Mouse (Mus musculus): Measurements from ENCODE around the gene Pdlim5. TPM values are rescaled to one million over a fixed set of nuclear protein-coding genes. Genes with fewer than 3 reads are reported as not detected.
A peak's percentile ranks its signal among the peaks of the same experiment; 100 is the strongest.

Pdlim5 gene
- polyA plus RNA-seq, 1 experiment from 2014 or later: 84.5 TPM

DNA sequence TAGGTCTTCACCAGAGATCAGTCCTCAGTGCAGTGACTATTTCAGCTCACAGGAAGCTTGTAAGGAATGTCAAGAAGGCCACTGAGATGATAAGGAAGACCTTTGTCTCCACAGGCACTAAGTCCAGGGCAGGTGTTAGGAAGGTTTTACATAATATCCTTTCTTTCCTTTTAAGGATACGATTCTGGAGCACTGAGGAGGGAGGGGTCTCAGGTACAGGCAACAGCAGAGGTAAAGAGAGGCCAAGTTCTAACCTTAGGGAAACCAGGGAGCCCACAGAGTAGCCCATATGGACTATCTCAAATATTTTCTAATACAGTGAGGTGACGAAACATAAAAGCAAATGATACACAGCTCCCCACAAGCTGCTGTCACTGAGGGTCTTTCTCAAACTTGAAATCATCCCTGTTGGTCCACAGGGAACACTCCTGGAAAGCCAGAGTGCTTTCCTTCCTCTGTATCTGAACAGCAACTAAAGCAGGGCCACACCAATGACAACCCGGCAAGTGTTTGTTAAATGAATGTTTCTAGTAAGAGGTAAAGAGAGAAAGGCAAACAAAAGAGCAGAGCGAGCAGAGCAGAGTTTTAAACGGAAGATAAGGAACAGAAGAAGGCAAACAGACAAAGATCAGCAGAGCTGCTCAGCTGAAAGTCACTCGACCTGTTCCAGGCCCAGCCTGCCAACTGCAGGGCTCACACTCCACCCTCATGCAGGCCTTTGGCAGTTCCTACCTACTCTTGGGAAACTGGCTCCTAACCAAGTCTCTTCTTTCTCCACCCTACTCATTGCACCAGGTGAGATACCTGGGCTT, 55.9 kb downstream of the Pdlim5 start:
- Histone ChIP-seq H3K9ac (ENCODE audit: low read depth, low read length) (no peak overlapping the region), H3K27ac (replicated peaks; ENCODE audit: low read depth, low read length) (no peak overlapping the region), H3K9me3 (ENCODE audit: control insufficient read depth, low read length) (no peaks in the 10 kb centered on the region), H3K4me3 (ENCODE audit: low read depth, low read length) (no peak overlapping the region), H3K27me3 (replicated peaks; ENCODE audit: control insufficient read depth, insufficient read depth, low read length) (no peaks in the 10 kb centered on the region), H3K4me1 (ENCODE audit: control insufficient read depth, insufficient read depth, low read length) (no peaks in the 10 kb centered on the region), H3K4me2 (ENCODE audit: low read depth, low read length) (no peak overlapping the region), H3K36me3 (ENCODE audit: control insufficient read depth, insufficient read depth, low read length) (no peaks in the 10 kb centered on the region)
- DNase-seq (ENCODE audit: low spot score) (no peak), ATAC-seq (ENCODE audit: low read depth) (peak; percentile 55; the same call in 1 of the 2 replicates)
- WGBS: 67% methylated on average over 6 of the region's 6 CpGs

DNA sequence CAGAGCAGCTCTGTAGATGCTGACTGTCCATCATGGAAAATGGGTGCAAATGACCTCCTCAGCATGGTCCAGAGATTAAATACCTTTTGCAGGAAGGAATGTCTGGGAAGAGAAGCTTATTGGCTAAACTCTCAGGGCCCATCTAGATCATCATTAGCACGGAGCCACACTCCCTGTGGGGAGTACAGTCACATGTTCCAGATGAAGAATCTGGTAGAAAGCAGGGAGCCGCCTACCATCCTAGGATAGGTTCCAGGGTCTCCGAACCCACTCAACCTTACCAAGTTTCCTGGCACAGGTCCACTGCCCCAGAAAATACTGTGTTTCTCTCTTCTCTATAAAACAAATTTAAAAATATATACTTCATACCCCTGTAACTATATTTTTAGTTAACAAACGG, 57.4 kb downstream of the Pdlim5 start:
- no peak for ATAC-seq (ENCODE audit: low read depth)

DNA sequence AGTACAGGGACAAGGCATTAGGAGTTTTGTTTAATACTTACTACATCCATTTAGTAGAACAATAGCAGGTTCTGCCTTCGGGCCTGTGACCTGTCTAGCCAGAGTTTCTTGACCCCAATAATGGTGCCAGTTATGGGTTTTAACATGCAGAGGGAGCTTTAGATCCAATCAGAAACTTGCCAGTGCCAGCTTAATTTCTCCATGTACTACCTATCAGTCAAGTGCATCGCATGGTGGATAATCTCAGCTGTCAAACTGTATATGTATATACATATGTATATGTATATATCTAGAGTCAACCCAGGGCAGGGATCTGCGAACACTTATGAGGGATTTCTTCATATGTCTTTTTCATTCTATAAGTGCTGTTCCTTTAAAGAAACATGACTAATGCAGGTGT, 61.0 kb downstream of the Pdlim5 start:
- Histone ChIP-seq H3K36me3 (ENCODE audit: control insufficient read depth, insufficient read depth, low read length) (no peaks in the 10 kb centered on the region), H3K9ac (ENCODE audit: low read depth, low read length) (no peak overlapping the region), H3K4me1 (ENCODE audit: control insufficient read depth, insufficient read depth, low read length) (no peaks in the 10 kb centered on the region), H3K9me3 (ENCODE audit: control insufficient read depth, low read length) (no peaks in the 10 kb centered on the region), H3K27ac (replicated peaks; ENCODE audit: low read depth, low read length) (no peak overlapping the region), H3K27me3 (replicated peaks; ENCODE audit: control insufficient read depth, insufficient read depth, low read length) (no peaks in the 10 kb centered on the region), H3K4me2 (ENCODE audit: low read depth, low read length) (no peak overlapping the region), H3K4me3 (ENCODE audit: low read depth, low read length) (no peak overlapping the region)
- DNase-seq (ENCODE audit: low spot score) (no peak), ATAC-seq (ENCODE audit: low read depth) (no peak)
- 85% methylated on average over 3 of the region's 3 CpGs for WGBS

More for the DNA sequence above, 57.4 kb downstream of the Pdlim5 start:
- WGBS: 72% methylated on average over 4 of the region's 4 CpGs
- no peak for DNase-seq (ENCODE audit: low spot score)
- no peak overlapping the region for H3K4me2 ChIP-seq (ENCODE audit: low read depth, low read length)
- H3K36me3 ChIP-seq (ENCODE audit: control insufficient read depth, insufficient read depth, low read length): no peaks in the 10 kb centered on the region
- no peaks in the 10 kb centered on the region for H3K4me1 ChIP-seq (ENCODE audit: control insufficient read depth, insufficient read depth, low read length)
- H3K27ac ChIP-seq (replicated peaks; ENCODE audit: low read depth, low read length): no peak overlapping the region
- no peak overlapping the region for H3K9ac ChIP-seq (ENCODE audit: low read depth, low read length)
- no peak overlapping the region for H3K4me3 ChIP-seq (ENCODE audit: low read depth, low read length)
- H3K27me3 ChIP-seq (replicated peaks; ENCODE audit: control insufficient read depth, insufficient read depth, low read length): no peaks in the 10 kb centered on the region
- no peaks in the 10 kb centered on the region for H3K9me3 ChIP-seq (ENCODE audit: control insufficient read depth, low read length)

DNA sequence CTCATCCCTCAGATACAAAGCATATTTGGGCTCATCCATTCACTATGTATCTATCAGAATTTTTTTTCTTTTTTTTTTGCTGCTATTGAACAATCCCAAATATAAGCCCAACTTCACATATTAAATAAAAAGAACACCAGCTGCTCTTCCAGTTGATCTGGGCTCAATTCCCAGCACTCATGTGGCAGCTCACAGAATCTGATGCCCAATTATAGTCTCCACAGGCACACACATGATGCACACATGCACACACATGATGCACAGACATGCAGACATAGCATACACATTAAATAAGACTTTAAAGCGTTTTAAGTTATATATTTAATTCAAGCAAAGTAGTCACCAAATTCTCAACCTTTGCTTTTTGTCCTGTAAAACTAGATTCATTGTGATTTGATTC, 62.0 kb downstream of the Pdlim5 start:
- H3K27me3 ChIP-seq (replicated peaks; ENCODE audit: control insufficient read depth, insufficient read depth, low read length): no peaks in the 10 kb centered on the region
- 87% methylated on average over 1 of the region's 1 CpGs for WGBS
- no peaks in the 10 kb centered on the region for H3K9me3 ChIP-seq (ENCODE audit: control insufficient read depth, low read length)
- no peaks in the 10 kb centered on the region for H3K36me3 ChIP-seq (ENCODE audit: control insufficient read depth, insufficient read depth, low read length)
- H3K9ac ChIP-seq (ENCODE audit: low read depth, low read length): no peak overlapping the region
- no peak overlapping the region for H3K27ac ChIP-seq (replicated peaks; ENCODE audit: low read depth, low read length)
- H3K4me2 ChIP-seq (ENCODE audit: low read depth, low read length): no peak overlapping the region
- no peak overlapping the region for H3K4me3 ChIP-seq (ENCODE audit: low read depth, low read length)
- DNase-seq (ENCODE audit: low spot score) (no peak), ATAC-seq (ENCODE audit: low read depth) (no peak)
- no peaks in the 10 kb centered on the region for H3K4me1 ChIP-seq (ENCODE audit: control insufficient read depth, insufficient read depth, low read length)

DNA sequence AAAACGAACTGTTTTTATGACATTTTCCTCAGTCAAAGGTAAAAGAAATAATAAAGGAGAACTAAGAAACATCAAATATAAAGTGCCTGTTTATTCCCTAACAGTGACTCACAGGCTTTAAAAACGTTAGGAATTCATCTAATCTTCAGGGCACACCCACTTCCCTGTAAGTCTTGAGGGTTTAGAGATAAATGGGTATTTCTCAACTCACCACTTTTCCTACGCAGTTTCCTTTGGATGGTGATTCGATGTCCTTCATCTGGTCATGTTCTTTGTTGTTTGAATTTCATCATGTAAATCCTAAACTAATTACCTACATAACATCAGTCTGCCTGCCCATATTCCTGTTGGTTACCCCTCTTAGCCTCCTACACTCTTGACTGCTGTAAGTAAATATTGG, 62.8 kb downstream of the Pdlim5 start:
- H3K27me3 ChIP-seq (replicated peaks; ENCODE audit: control insufficient read depth, insufficient read depth, low read length): no peaks in the 10 kb centered on the region
- H3K4me3 ChIP-seq (ENCODE audit: low read depth, low read length): no peak overlapping the region
- ATAC-seq (ENCODE audit: low read depth) (no peak), DNase-seq (ENCODE audit: low spot score) (no peak)
- WGBS: 66% methylated on average over 4 of the region's 4 CpGs
- H3K27ac ChIP-seq (replicated peaks; ENCODE audit: low read depth, low read length): no peak overlapping the region
- H3K9ac ChIP-seq (ENCODE audit: low read depth, low read length): no peak overlapping the region
- no peaks in the 10 kb centered on the region for H3K36me3 ChIP-seq (ENCODE audit: control insufficient read depth, insufficient read depth, low read length)
- H3K4me2 ChIP-seq (ENCODE audit: low read depth, low read length): no peak overlapping the region
- H3K4me1 ChIP-seq (ENCODE audit: control insufficient read depth, insufficient read depth, low read length): no peaks in the 10 kb centered on the region
- H3K9me3 ChIP-seq (ENCODE audit: control insufficient read depth, low read length): no peaks in the 10 kb centered on the region

DNA sequence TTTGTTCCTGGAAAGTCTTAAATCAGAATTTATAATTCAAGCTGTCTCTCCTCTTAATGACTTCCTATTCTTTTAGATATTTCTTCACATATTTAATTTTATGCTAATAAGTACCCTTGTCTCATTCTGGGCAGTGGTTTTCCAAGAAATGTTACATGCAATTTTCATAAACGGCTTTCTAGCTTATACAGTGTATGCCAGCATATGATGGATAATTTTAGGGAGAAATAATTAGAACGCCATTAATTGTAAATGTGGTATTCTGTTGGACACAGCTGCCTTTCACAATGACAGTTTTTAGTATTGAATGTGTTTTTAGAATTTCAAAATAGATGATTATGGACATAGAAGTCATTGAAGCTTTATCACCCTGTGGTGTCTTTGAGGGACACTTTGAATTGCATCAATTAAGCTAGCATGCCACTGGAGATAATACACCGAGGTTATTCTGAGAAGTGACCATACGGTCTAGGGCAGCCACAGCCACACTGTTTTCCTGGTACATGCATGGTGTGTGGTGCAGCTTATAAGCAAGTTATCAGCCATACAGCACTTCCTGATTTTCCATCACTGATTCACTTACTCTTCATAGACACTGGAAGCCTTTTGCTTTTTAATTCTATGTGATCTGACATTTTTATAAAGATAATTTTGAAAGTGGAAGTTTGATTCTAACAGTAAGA, 63.5 kb downstream of the Pdlim5 start:
- no peaks in the 10 kb centered on the region for H3K4me1 ChIP-seq (ENCODE audit: control insufficient read depth, insufficient read depth, low read length)
- no peaks in the 10 kb centered on the region for H3K9me3 ChIP-seq (ENCODE audit: control insufficient read depth, low read length)
- H3K4me2 ChIP-seq (ENCODE audit: low read depth, low read length): no peak overlapping the region
- H3K4me3 ChIP-seq (ENCODE audit: low read depth, low read length): no peak overlapping the region
- DNase-seq (ENCODE audit: low spot score) (no peak), ATAC-seq (ENCODE audit: low read depth) (no peak)
- H3K27me3 ChIP-seq (replicated peaks; ENCODE audit: control insufficient read depth, insufficient read depth, low read length): no peaks in the 10 kb centered on the region
- no peak overlapping the region for H3K9ac ChIP-seq (ENCODE audit: low read depth, low read length)
- H3K27ac ChIP-seq (replicated peaks; ENCODE audit: low read depth, low read length): no peak overlapping the region
- WGBS: 85% methylated on average over 4 of the region's 4 CpGs
- no peaks in the 10 kb centered on the region for H3K36me3 ChIP-seq (ENCODE audit: control insufficient read depth, insufficient read depth, low read length)

DNA sequence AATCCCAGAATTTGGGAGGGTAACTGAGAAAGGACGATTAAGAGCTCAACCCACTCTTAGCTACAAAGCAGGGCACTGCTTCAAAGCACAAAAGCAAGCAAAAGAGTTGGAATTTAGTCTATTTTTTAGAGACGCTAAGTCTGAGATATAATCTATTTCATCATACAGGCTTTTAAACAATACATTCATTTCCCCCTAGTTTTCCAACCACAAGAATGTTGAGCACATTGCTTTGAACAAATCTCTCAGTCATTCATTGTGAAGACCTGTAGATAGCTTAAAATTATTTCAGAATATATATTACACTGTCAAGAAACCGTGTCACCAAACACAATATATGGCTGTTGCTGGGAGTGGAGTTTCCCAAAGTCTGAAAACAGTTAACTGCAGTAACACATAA, 65.1 kb downstream of the Pdlim5 start:
- 61% methylated on average over 3 of the region's 3 CpGs for WGBS
- H3K4me2 ChIP-seq (ENCODE audit: low read depth, low read length): no peak overlapping the region
- no peak for DNase-seq (ENCODE audit: low spot score)

DNA sequence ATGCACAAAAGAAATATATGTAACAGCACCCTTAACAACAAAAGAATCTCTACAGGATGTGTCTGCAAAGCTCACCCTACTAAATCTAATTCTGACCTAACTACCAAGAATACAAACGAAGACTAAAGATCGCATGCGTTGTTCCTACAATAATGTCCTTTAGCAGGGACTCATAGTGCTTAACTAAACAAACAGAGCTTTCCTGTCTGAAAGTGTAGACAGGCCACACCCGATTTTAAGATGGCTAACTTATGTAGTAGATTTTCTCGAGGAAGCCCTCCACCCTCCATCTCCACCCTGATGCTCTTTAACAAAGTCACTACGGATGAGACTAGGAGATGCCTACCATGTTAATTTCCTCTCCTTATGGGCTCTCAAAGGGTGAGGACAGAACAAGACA, 71.9 kb downstream of the Pdlim5 start:
- H3K4me1 ChIP-seq (ENCODE audit: control insufficient read depth, insufficient read depth, low read length): no peaks in the 10 kb centered on the region
- DNase-seq (ENCODE audit: low spot score): no peak
- H3K36me3 ChIP-seq (ENCODE audit: control insufficient read depth, insufficient read depth, low read length): no peaks in the 10 kb centered on the region
- H3K27ac ChIP-seq (replicated peaks; ENCODE audit: low read depth, low read length): no peak overlapping the region
- ATAC-seq (ENCODE audit: low read depth): no peak
- WGBS: 71% methylated on average over 6 of the region's 6 CpGs
- no peaks in the 10 kb centered on the region for H3K27me3 ChIP-seq (replicated peaks; ENCODE audit: control insufficient read depth, insufficient read depth, low read length)
- no peak overlapping the region for H3K9ac ChIP-seq (ENCODE audit: low read depth, low read length)
- no peaks in the 10 kb centered on the region for H3K9me3 ChIP-seq (ENCODE audit: control insufficient read depth, low read length)
- no peak overlapping the region for H3K4me2 ChIP-seq (ENCODE audit: low read depth, low read length)
- no peak overlapping the region for H3K4me3 ChIP-seq (ENCODE audit: low read depth, low read length)

More for the DNA sequence above, 65.1 kb downstream of the Pdlim5 start:
- H3K27me3 ChIP-seq (replicated peaks; ENCODE audit: control insufficient read depth, insufficient read depth, low read length): no peaks in the 10 kb centered on the region
- H3K4me3 ChIP-seq (ENCODE audit: low read depth, low read length): no peak overlapping the region
- no peak overlapping the region for H3K27ac ChIP-seq (replicated peaks; ENCODE audit: low read depth, low read length)
- no peaks in the 10 kb centered on the region for H3K36me3 ChIP-seq (ENCODE audit: control insufficient read depth, insufficient read depth, low read length)
- H3K9ac ChIP-seq (ENCODE audit: low read depth, low read length): no peak overlapping the region
- no peak for ATAC-seq (ENCODE audit: low read depth)
- H3K9me3 ChIP-seq (ENCODE audit: control insufficient read depth, low read length): no peaks in the 10 kb centered on the region
- no peaks in the 10 kb centered on the region for H3K4me1 ChIP-seq (ENCODE audit: control insufficient read depth, insufficient read depth, low read length)

DNA sequence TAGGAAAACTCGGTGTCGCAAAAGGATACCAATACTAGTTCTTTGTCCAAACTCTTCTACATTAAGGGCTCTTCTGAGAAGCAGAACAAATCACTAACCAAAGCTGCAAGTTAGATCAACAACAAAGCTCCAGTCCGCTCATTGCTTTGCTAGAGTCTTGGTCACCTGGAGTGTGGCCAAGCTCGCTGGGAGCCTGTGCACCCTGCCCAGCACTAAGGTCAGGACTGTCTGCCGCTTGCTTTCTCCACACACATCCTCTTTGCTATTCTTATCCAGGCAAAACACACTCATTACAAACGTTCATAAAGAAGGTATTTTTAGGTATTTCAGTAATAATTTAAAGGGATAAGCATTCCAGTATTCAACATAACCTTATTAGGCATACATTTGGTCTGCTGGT, 73.6 kb downstream of the Pdlim5 start:
- DNase-seq (ENCODE audit: low spot score): no peak
- H3K9me3 ChIP-seq (ENCODE audit: control insufficient read depth, low read length): no peaks in the 10 kb centered on the region
- H3K27me3 ChIP-seq (replicated peaks; ENCODE audit: control insufficient read depth, insufficient read depth, low read length): no peaks in the 10 kb centered on the region
- H3K36me3 ChIP-seq (ENCODE audit: control insufficient read depth, insufficient read depth, low read length): no peaks in the 10 kb centered on the region
- H3K4me3 ChIP-seq (ENCODE audit: low read depth, low read length): no peak overlapping the region
- no peak overlapping the region for H3K4me2 ChIP-seq (ENCODE audit: low read depth, low read length)
- ATAC-seq (ENCODE audit: low read depth): no peak
- H3K4me1 ChIP-seq (ENCODE audit: control insufficient read depth, insufficient read depth, low read length): no peaks in the 10 kb centered on the region
- H3K27ac ChIP-seq (replicated peaks; ENCODE audit: low read depth, low read length): no peak overlapping the region
- no peak overlapping the region for H3K9ac ChIP-seq (ENCODE audit: low read depth, low read length)
- WGBS: 64% methylated on average over 6 of the region's 6 CpGs

Data from embryonic facial prominence, embryonic 14.5 days (tissue).